Mouse (Mus musculus) urinary bladder, postnatal 36 days (tissue): ENCODE measurements around the gene Syt12.

Experiments
- DNase-seq, 2 experiments: peaks; one replicate each; pipeline ENCODE4 v3.0.0; 2022; ENCODE audit warnings: low spot score in 2 of 2, mixed read lengths in 1 of 2

The Syt12 gene

DNA sequence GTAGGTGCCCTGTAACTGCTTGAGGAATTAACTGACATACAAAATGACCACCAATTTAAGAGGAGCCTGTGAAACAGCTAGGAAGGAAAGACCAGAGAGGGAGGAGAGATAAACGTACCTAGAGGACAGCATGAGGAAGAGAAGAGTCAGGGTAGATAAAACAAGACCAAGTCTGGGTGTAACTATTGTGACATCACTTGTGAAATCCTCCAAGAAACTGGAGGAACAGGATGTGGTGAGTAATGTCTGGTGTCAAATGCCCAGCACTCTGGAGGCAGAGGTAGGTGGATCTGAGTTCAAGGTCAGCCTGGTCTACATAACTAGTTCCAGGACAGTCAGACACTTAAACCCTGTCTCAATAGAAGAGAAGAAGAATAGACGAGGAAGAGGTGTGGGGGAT lies 68.2 kb downstream of the Syt12 start:
- DNase-seq, result no peak

DNA sequence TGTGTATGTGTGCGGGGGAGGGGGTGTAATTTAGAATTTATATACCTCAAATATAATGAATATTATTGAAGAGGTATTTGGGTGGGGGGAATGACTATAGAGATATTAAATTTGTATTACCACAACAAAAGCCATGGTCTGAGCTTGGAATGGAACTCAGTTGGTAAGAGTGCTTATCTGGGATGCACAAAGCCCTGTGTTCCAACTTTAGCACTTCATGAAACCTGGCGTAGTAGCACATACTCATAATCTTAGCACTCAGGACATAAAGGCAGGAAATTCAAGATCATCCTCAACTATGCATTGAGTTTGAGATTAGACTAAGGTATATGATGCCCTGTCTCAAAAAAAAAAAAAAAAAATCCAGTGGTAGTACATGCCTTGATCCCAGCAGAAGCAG lies 72.4 kb downstream of the Syt12 start:
- no peak for DNase-seq

DNA sequence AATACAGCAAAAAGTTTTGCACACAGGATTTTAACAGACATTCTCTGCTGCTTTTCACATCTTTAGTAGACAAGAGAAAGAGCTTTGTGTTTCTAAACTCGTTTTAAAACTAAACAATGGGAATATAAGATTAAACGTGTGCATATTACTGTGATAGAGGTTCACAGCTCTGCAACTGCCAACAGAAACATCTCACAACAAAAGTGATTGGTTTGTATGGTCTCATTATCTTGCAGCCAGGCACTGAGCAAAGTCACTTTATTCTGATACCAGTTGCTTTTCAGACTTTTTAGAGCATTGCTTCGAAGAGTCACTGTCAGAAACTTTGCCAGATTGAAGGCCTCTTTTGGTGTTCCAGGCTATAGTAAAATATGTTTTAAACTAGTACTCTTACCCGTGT lies 78.3 kb downstream of the Syt12 start:
- no peak for DNase-seq

DNA sequence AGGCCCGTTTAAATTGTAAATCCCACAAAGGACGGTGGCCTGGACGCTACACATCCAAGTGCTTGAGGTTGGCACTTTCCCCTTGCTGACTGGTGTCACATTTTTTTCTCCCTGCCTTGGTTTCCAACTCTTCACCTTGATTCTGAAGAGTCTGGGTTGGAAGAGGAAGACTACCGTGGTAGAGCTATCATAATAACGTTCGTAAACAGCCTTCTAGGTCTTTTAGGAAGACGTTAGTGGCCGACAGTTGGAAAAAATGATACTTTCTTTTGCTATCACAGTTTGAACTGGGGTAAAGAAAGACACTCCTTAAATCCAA lies 78.7 kb downstream of the Syt12 start:
- DNase-seq, result no peak

DNA sequence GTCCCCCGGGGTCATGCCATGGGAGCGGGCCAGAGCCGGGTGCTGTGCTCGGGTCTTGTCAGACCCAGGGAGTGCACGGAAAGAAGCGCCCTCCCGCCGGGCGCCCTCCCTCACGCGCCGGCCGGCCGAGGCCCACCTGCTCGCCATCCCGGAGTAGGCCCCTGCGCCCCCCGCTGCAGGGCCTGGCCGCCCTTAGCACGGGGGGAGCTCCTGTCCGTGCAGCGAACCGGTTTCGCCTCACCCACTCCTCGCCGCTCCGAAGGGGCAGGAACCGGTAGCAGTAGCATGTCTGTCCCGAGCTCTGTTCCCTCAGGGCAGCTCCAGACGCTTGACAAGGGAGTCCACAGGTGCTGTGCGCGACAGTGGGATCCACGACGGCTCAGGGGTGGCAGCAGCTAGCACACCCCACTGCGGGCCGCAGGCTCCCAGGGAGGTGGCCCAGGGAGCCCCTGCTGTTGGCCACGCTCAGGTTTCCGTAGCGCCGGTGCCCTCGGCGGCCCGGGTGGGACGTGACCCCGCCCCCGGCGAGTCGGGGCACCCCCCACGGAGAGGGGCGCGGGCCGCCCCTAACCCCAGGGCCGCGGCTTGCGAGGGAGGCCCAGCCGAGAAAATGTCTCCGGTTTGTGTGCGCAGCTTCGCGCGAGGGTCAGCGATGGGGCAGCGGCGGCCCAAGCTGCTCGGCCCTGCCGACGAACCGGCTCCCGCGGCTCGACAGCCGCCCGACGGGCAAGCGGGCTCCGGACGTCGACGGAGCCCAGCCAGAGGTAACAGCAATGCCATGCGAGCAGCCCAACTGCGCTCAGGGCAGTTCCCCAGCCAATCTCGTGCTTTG lies 79.2 kb downstream of the Syt12 start, which contains the start of gene Kdm2a:
Gene Kdm2a (minus strand): TSS at position 488 of the 832 bp plus-strand sequence.
- peak; percentile 40 to 48 for DNase-seq

DNA sequence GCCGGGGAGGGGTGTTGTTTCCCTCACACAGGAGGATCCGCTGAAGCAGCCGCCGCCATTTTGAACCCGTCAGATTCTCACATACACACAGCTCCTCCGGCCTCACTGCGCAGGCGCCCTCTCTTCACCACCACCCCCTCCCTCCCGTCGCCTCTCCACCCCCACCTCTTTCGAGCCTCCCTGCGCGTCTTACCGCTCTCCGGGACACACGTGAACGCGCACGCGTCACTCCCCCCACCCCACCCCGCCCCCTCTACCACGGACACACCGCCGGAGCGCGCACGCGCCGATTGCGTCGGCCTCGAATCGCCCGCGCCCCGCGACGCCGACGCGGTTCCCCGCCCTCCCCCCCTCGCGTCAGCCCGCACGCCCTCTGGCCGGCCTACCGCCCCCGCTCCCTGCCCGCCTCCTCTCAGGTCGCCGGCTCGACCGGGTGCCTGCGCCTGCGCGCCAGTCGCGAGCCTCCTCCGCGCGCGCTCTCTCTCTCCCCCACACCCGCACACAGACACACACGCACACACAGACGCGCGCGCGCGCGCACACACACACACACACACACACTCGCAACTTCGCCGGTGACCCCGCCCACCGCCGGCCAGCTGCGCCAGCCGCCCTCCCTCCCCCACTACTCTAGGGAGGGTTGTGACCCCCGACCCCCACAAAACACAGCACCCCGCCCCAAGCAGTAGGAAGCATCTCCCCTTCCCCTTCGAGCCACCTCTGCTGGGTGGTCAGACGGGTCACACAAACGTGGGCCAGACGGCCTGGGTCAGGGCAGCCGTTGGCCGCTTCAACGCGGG lies 80.0 kb downstream of the Syt12 start:
- peak; percentile 83 to 94 for DNase-seq

DNA sequence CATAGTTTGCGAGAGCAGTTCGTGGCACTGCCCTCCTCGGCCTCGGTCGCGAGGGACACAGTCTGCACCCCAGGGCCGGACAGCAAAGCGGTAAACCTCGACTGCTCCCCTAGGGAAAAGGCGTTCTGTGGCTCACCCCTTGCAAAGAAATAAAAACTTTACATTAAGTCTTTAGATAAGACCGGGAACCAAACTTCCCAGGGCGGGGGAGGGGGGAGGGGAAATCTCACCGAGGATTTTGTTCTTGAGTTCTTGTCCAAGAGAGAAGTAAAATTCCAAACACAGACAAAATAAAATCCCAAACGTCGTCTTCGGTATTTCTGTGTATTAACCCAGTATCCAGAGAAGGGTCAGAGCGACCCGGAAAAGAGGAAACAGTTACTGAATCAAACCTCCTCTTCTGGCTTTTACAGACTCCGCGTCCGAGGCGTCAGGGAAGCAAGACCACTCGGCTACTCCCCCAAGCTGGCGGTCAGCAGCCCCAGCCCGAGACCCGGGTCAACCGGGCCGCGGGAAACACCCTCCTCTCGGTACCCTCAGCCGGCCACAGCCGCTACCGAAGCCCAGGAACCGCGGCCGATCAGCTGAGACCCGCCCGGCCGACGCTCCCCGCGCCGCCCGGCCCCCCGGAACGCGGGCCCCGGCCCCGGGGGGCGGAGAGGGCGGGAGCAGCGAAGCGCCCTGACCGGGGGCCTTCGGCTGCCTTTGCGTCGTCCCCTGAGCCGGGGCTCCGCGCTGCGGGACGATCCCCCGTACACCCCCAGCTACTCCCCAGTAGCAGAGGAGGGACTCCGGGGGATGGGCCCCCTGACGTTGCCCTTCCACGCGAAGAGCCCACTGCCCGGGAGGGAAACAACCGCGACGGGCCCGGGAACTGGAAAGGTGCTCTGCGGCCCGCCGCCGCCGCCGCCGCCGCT lies 80.9 kb downstream of the Syt12 start:
- DNase-seq, result peak; percentile 22 to 25
